Mouse (Mus musculus) MEL (cell line): ENCODE data around the gene Ece2. TPM values are rescaled to one million over a fixed set of nuclear protein-coding genes. Genes with fewer than 3 reads are reported as not detected.

Experiments
- DNase-seq: peaks from one replicate; pipeline ENCODE4 v3.0.0; 2011; ENCODE audit warnings: low read depth, low spot score
- H3K27ac ChIP-seq: 2 replicates; pipeline ENCODE4 v1.5.1; 2012; ENCODE audit warnings: low read depth, mild to moderate bottlenecking, control low read depth, low read length, moderate library complexity; ENCODE audit not compliant: control insufficient read depth
- H3K27me3 ChIP-seq, 2 experiments: fragments of 150-350 bp in 1 of 2; sonication (generic) in 1 of 2; 2 replicates each; pipeline ENCODE4 v1.6.1; 2012; ENCODE audit warnings: low read length in 2 of 2, mild to moderate bottlenecking in 2 of 2, improper control_type of control experiment in 1 of 2, moderate library complexity in 1 of 2; ENCODE audit not compliant: insufficient read depth in 2 of 2, control insufficient read depth in 1 of 2
- H3K36me3 ChIP-seq, 2 experiments: 2 replicates each; pipeline ENCODE4 v1.6.1; 2012 to 2014; ENCODE audit warnings: low read length in 2 of 2, improper control_type of control experiment in 1 of 2, inconsistent platforms in 1 of 2, mild to moderate bottlenecking in 1 of 2; ENCODE audit not compliant: insufficient read depth in 2 of 2, control insufficient read depth in 1 of 2
- H3K4me1 ChIP-seq, 2 experiments: fragments of 150-350 bp in 1 of 2; sonication (generic) in 1 of 2; 2 replicates each; pipeline ENCODE4 v1.6.1; 2012; ENCODE audit warnings: low read length in 2 of 2, improper control_type of control experiment in 1 of 2, mild to moderate bottlenecking in 1 of 2; ENCODE audit not compliant: insufficient read depth in 2 of 2, control insufficient read depth in 1 of 2
- H3K4me3 ChIP-seq, 2 experiments: fragments of 150-350 bp in 1 of 2; sonication (generic) in 1 of 2; 2 replicates each; pipeline ENCODE4 v1.5.1; 2012; ENCODE audit warnings: low read depth in 2 of 2, low read length in 2 of 2, mild to moderate bottlenecking in 2 of 2, moderate library complexity in 2 of 2, control low read depth in 1 of 2, improper control_type of control experiment in 1 of 2; ENCODE audit not compliant: control insufficient read depth in 1 of 2, insufficient read depth in 1 of 2
- H3K79me2 ChIP-seq: 2 replicates; pipeline ENCODE4 v1.6.1; 2012; ENCODE audit warnings: mild to moderate bottlenecking, low read length, moderate library complexity; ENCODE audit not compliant: control insufficient read depth, poor library complexity, insufficient read depth
- H3K9ac ChIP-seq: 2 replicates; pipeline ENCODE4 v1.6.1; 2012; ENCODE audit warnings: low read depth, mild to moderate bottlenecking, control low read depth, low read length, moderate library complexity; ENCODE audit not compliant: control insufficient read depth, poor library complexity, severe bottlenecking
- H3K9me3 ChIP-seq: fragments of 150-350 bp; sonication (generic); replicated peaks from 2 replicates; pipeline ENCODE4 v1.6.1; 2012; ENCODE audit warnings: mild to moderate bottlenecking, low read length, improper control_type of control experiment, moderate library complexity; ENCODE audit not compliant: insufficient read depth
- CTCF ChIP-seq, 3 experiments: IDR thresholded peaks in 2 of 3; conservative IDR thresholded peaks in 1 of 3; 2 replicates each; pipeline ENCODE4 v1.5.1; 2011 to 2012; ENCODE audit warnings: low read length in 3 of 3, low read depth in 2 of 3, mild to moderate bottlenecking in 2 of 3, improper control_type of control experiment in 1 of 3, inconsistent platforms in 1 of 3, mixed read lengths in 1 of 3, moderate library complexity in 1 of 3; ENCODE audit not compliant: control insufficient read depth in 1 of 3, insufficient read depth in 1 of 3, poor library complexity in 1 of 3, severe bottlenecking in 1 of 3
- ETS1 ChIP-seq: IDR thresholded peaks from 2 replicates; pipeline ENCODE4 v1.6.1; 2012; ENCODE audit warnings: low read depth, mild to moderate bottlenecking, inconsistent platforms, low read length, improper control_type of control experiment, moderate library complexity
- GABPA ChIP-seq: IDR thresholded peaks from 2 replicates; pipeline ENCODE4 v1.6.1; 2012; ENCODE audit warnings: low read depth, mild to moderate bottlenecking, inconsistent platforms, low read length, improper control_type of control experiment, moderate library complexity
- GATA1 ChIP-seq: IDR thresholded peaks from 2 replicates; pipeline ENCODE4 v1.6.1; 2011; ENCODE audit warnings: low read depth, low read length, improper control_type of control experiment
- HCFC1 ChIP-seq: IDR thresholded peaks from 2 replicates; pipeline ENCODE4 v1.6.1; 2012; ENCODE audit warnings: low read depth, mild to moderate bottlenecking, inconsistent platforms, low read length, improper control_type of control experiment, moderate library complexity
- JUND ChIP-seq: IDR thresholded peaks from 2 replicates; pipeline ENCODE4 v1.6.1; 2011; ENCODE audit warnings: low read depth, mild to moderate bottlenecking, improper control_type of control experiment, low read length
- KAT2A ChIP-seq: conservative IDR thresholded peaks from 2 replicates; pipeline ENCODE4 v1.6.1; 2012; ENCODE audit warnings: low read depth, low read length, improper control_type of control experiment, inconsistent platforms
- MAFK ChIP-seq: IDR thresholded peaks from 2 replicates; pipeline ENCODE4 v1.6.1; 2011; ENCODE audit warnings: low read depth, mild to moderate bottlenecking, low read length, improper control_type of control experiment, borderline replicate concordance
- MAX ChIP-seq: IDR thresholded peaks from 2 replicates; pipeline ENCODE4 v1.6.1; 2011; ENCODE audit warnings: low read length, improper control_type of control experiment
- MEF2A ChIP-seq: IDR thresholded peaks from 2 replicates; pipeline ENCODE4 v1.6.1; 2014; ENCODE audit warnings: low read depth, mild to moderate bottlenecking, inconsistent platforms, low read length, improper control_type of control experiment; ENCODE audit not compliant: poor library complexity, insufficient replicate concordance, severe bottlenecking; ENCODE audit errors: extremely low read depth
- MYB ChIP-seq: IDR thresholded peaks from 2 replicates; pipeline ENCODE4 v1.6.1; 2011; ENCODE audit warnings: mild to moderate bottlenecking, low read depth, low read length, improper control_type of control experiment
- NELFE ChIP-seq: IDR thresholded peaks from 2 replicates; pipeline ENCODE4 v1.6.1; 2011; ENCODE audit warnings: low read depth, low read length, improper control_type of control experiment
- POLR2AphosphoS2 ChIP-seq: IDR thresholded peaks from 2 replicates; pipeline ENCODE4 v1.6.1; 2011; ENCODE audit warnings: low read length, improper control_type of control experiment
- TAL1 ChIP-seq: IDR thresholded peaks from 2 replicates; pipeline ENCODE4 v1.6.1; 2012; ENCODE audit warnings: mild to moderate bottlenecking, inconsistent platforms, low read length, moderate library complexity, mixed read lengths
- TBP ChIP-seq: IDR thresholded peaks from 2 replicates; pipeline ENCODE4 v1.8.0; 2011; ENCODE audit warnings: low read depth, low read length, improper control_type of control experiment
- USF2 ChIP-seq, 2 experiments: IDR thresholded peaks; 2 replicates each; pipeline ENCODE4 v1.6.1; 2011 to 2012; ENCODE audit warnings: improper control_type of control experiment in 2 of 2, low read length in 2 of 2, borderline replicate concordance in 1 of 2, inconsistent platforms in 1 of 2, low read depth in 1 of 2, mild to moderate bottlenecking in 1 of 2; ENCODE audit not compliant: insufficient read depth in 1 of 2
- ZC3H11A ChIP-seq: IDR thresholded peaks from 2 replicates; pipeline ENCODE4 v1.6.1; 2012; ENCODE audit warnings: low read depth, mild to moderate bottlenecking, inconsistent platforms, low read length, improper control_type of control experiment
- ZNF384 ChIP-seq: IDR thresholded peaks from 2 replicates; pipeline ENCODE4 v1.6.1; 2012; ENCODE audit warnings: low read depth, mild to moderate bottlenecking, inconsistent platforms, low read length, improper control_type of control experiment
- polyA plus RNA-seq, 2 experiments: library from polyadenylated mRNA; stranded (reverse) in 1 of 2; unstranded in 1 of 2; fragments of >175 nt in 1 of 2; fragments of >200 nt in 1 of 2; gene quantifications; 2 replicates each; pipeline versions ENCODE4 v1.2.1 to v1.2.4; 2012; ENCODE audit warnings: low replicate concordance in 2 of 2, low read depth in 1 of 2; ENCODE audit not compliant: insufficient read length in 2 of 2, insufficient read depth in 1 of 2, missing spikeins in 1 of 2
- total RNA-seq: library from RNA; depleted of rRNA; stranded (reverse); fragments of 300-350 nt; gene quantifications from 2 replicates; pipeline ENCODE4 v1.2.3, GENCODE M21; 2012

The Ece2 gene
- total and polyA plus RNA-seq, 3 experiments: 4.9 to 7.4 TPM; not detected in 1

DNA sequence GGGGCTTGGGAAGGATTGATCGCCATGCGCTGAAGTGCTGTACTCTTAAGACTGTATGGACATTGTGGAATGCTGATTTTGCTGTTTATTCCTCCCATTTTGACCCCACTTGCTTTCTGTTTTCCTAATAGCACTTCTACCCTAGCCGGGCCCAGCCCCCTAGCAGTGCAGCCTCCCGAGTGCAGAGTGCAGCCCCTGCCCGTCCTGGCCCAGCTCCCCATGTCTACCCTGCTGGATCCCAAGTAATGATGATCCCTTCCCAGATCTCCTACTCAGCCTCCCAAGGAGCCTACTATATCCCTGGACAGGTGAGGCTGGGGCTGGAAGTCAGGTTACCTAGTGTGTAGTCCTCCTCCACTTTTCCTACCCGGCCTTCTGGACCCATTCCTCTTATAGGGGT lies 45.6 kb downstream of the Ece2 start:
- Histone ChIP-seq H3K4me1 (peaks cover 11 to 35% of the 10 kb centered on the region in 2 experiments), H3K27me3 (no peaks in the 10 kb centered on the region), H3K27ac (no peak overlapping the region), H3K4me3 (no peak overlapping the region), H3K9me3 (no peaks in the 10 kb centered on the region), H3K9ac (peak overlapping the region; percentile 99), H3K36me3 (peaks cover 39 to 47% of the 10 kb centered on the region in 2 experiments), H3K79me2 (peaks cover 64% of the 10 kb centered on the region)
- no peak for DNase-seq
- TF ChIP-seq NELFE: no peak
- TF ChIP-seq JUND: no peak
- no peak for TF ChIP-seq ZNF384
- TF ChIP-seq ZC3H11A: no peak
- no peak for TF ChIP-seq TAL1
- TF ChIP-seq POLR2AphosphoS2: no peak
- no peak for TF ChIP-seq USF2 (IDR thresholded peaks at IDR 0.05; ENCODE audit: borderline replicate concordance in 1 of 2, insufficient read depth in 1 of 2, low read depth in 1 of 2, low read length in 2 of 2)
- TF ChIP-seq MAFK: no peak
- TF ChIP-seq GATA1: no peak
- no peak for TF ChIP-seq CTCF (IDR thresholded peaks at IDR 0.05 in 2 of 3, conservative IDR thresholded peaks at IDR 0.05 in 1 of 3; ENCODE audit: control insufficient read depth in 1 of 3, insufficient read depth in 1 of 3, low read depth in 2 of 3, low read length in 3 of 3, poor library complexity in 1 of 3, severe bottlenecking in 1 of 3)
- no peak for TF ChIP-seq MAX
- no peak for TF ChIP-seq HCFC1
- TF ChIP-seq MYB: no peak

DNA sequence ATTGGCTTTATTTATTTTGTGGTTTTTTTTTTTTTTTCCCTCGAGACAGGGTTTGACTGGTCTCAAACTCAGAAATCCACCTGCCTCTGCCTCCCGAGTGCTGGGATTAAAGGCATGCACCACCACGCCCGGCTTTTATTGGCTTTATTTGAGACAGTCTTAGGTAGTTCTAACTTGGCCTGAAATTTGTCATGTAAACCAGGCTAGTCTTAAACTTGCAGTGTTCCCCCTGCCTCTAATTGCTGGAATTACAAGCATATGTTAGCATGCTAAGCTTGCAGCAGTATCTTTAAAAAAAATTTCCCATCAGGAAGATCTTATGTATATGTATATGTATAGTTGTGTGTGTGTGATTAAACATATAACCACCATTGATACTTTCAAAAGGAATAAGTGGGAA lies 47.1 kb downstream of the Ece2 start:
- Histone ChIP-seq H3K4me1 (peaks cover 11 to 35% of the 10 kb centered on the region in 2 experiments), H3K27me3 (no peaks in the 10 kb centered on the region), H3K9me3 (no peaks in the 10 kb centered on the region), H3K4me3 (no peak overlapping the region), H3K79me2 (peaks cover 64% of the 10 kb centered on the region), H3K27ac (no peak overlapping the region), H3K9ac (no peak overlapping the region), H3K36me3 (peaks cover 44 to 50% of the 10 kb centered on the region in 2 experiments)
- TF ChIP-seq CTCF (IDR thresholded peaks at IDR 0.05 in 2 of 3, conservative IDR thresholded peaks at IDR 0.05 in 1 of 3; ENCODE audit: control insufficient read depth in 1 of 3, insufficient read depth in 1 of 3, low read depth in 2 of 3, low read length in 3 of 3, poor library complexity in 1 of 3, severe bottlenecking in 1 of 3): peak in 1 of 3 experiments; percentile 4; a peak in 1 of 6 replicates
- TF ChIP-seq ETS1: no peak
- DNase-seq: peak; percentile 55

DNA sequence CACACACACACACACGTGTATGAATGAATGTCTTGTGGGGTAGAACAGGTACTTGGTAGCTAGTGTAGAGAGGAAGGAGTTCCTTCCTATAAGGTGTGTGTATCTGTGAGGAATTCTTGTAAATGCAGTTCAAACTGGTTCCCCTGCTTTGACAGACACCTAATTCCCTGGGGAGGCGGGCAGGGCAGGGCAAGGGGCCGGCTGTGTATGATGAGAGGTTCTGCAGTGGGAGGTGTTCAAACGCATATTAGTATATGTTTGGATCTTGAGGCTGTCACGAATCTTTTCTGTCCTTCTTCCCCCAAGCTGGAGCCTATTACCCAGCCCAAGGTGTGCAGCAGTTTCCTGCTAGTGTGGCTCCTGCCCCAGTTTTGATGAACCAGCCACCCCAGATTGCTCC lies 47.8 kb downstream of the Ece2 start:
- Histone ChIP-seq H3K4me3 (no peak overlapping the region), H3K27ac (peak overlapping the region; percentile 21), H3K9me3 (no peaks in the 10 kb centered on the region), H3K9ac (0 out of 2 replicates have a peak overlapping the region, but pooled peaks have one; percentile 17), H3K27me3 (no peaks in the 10 kb centered on the region), H3K4me1 (peaks cover 11 to 35% of the 10 kb centered on the region in 2 experiments), H3K36me3 (peaks cover 50 to 51% of the 10 kb centered on the region in 2 experiments), H3K79me2 (peaks cover 64% of the 10 kb centered on the region)
- no peak for DNase-seq
- TF ChIP-seq MEF2A: no peak
- TF ChIP-seq GABPA: no peak
- no peak for TF ChIP-seq TBP
- TF ChIP-seq KAT2A: no peak
- TF ChIP-seq MYB: no peak
